Mouse (Mus musculus) intestine, embryonic 14.5 days (tissue): ENCODE measurements at regions not wholly inside any gene's neighbourhood (a gene's known extent, or its start where the extent isn't known, plus 50 kb on each side); places are given as distances from the start of the nearest gene placed in this dataset.

Source experiments
- ATAC-seq: fragments of 200-750 bp; cut with Nextera tagmentation; replicated peaks from 2 replicates; pipeline ENCODE4 v1.8.0; 2017; ENCODE audit warnings: low read depth, moderate number of reproducible peaks, moderate TSS enrichment, moderate library complexity; ENCODE audit not compliant: low FRiP score, low TSS enrichment
- DNase-seq: peaks from one replicate; pipeline ENCODE4 v3.0.0-alpha.2; 2018; ENCODE audit warnings: low spot score
- H3K27ac ChIP-seq: fragments of 300-500 bp; sonication (generic); 2 replicates; pipeline ENCODE4 v1.5.1; 2014; ENCODE audit warnings: low read depth, mild to moderate bottlenecking, control low read depth
- H3K27me3 ChIP-seq: fragments of 300-500 bp; sonication (generic); replicated peaks from 2 replicates; pipeline ENCODE4 v1.6.1; 2014; ENCODE audit warnings: low read length, control low read depth; ENCODE audit not compliant: control insufficient read depth, insufficient read depth
- H3K36me3 ChIP-seq: fragments of 300-500 bp; sonication (generic); 2 replicates; pipeline ENCODE4 v1.6.1; 2014; ENCODE audit warnings: low read length, control low read depth; ENCODE audit not compliant: control insufficient read depth, insufficient read depth
- H3K4me1 ChIP-seq: fragments of 300-500 bp; sonication (generic); replicated peaks from 2 replicates; pipeline ENCODE4 v1.6.1; 2014; ENCODE audit warnings: low read length, control low read depth, mixed read lengths; ENCODE audit not compliant: control insufficient read depth, insufficient read depth
- H3K4me2 ChIP-seq: fragments of 300-500 bp; sonication (generic); 2 replicates; pipeline ENCODE4 v1.6.1; 2014; ENCODE audit warnings: low read length
- H3K4me3 ChIP-seq: fragments of 300-500 bp; sonication (generic); 2 replicates; pipeline ENCODE4 v1.5.1; 2014; ENCODE audit warnings: low read depth, low read length, control low read depth, mixed read lengths
- H3K9ac ChIP-seq: fragments of 300-500 bp; sonication (generic); 2 replicates; pipeline ENCODE4 v1.6.1; 2014; ENCODE audit warnings: mild to moderate bottlenecking, low read length
- H3K9me3 ChIP-seq: fragments of 300-500 bp; sonication (generic); 2 replicates; pipeline ENCODE4 v1.6.1; 2016; ENCODE audit warnings: low read length, control low read depth; ENCODE audit not compliant: control insufficient read depth
- WGBS: fragments of 180-500 bp; shearing (Covaris S2); extraction: QIAGEN DNeasy Blood & Tissue Kit; methylation state at CpG from one replicate; pipeline ENCODE4 v1.1.7; 2014; 5-methylcytosine and 5-hydroxymethylcytosine counted together

- 78% methylated on average over 4 of the region's 4 CpGs for WGBS
Measured at GRCm38 (mm10) chr7:134491326-134491725, 105.9 kb upstream of the D7Ertd443e start.

GRCm38 (mm10) chr7:134497219-134497618 is 111.8 kb upstream of the D7Ertd443e start:
- 46% methylated on average over 11 of the region's 11 CpGs for WGBS
- H3K4me2 ChIP-seq = no peak overlapping the region
- DNase-seq = no peak
- H3K27me3 ChIP-seq = no peaks in the 10 kb centered on the region
- peaks cover 10% of the 10 kb centered on the region; the same call in 1 of the 2 replicates for H3K4me1 ChIP-seq
- no peak overlapping the region for H3K27ac ChIP-seq
- no peak overlapping the region for H3K9ac ChIP-seq
- ATAC-seq = no peak
- H3K9me3 ChIP-seq = no peaks in the 10 kb centered on the region
- no peak overlapping the region for H3K4me3 ChIP-seq
- no peaks in the 10 kb centered on the region for H3K36me3 ChIP-seq

More at GRCm38 (mm10) chr7:134491326-134491725, 105.9 kb upstream of the D7Ertd443e start:
- Histone ChIP-seq H3K9ac (no peak overlapping the region), H3K4me2 (no peak overlapping the region), H3K4me1 (no peaks in the 10 kb centered on the region), H3K27me3 (no peaks in the 10 kb centered on the region), H3K9me3 (no peaks in the 10 kb centered on the region), H3K4me3 (no peak overlapping the region), H3K27ac (no peak overlapping the region), H3K36me3 (no peaks in the 10 kb centered on the region)
- no peak for ATAC-seq
- DNase-seq = no peak

- Histone ChIP-seq H3K4me2 (no peak overlapping the region), H3K27ac (no peak overlapping the region), H3K4me3 (no peak overlapping the region), H3K4me1 (peaks cover 10% of the 10 kb centered on the region; the same call in 1 of the 2 replicates), H3K36me3 (no peaks in the 10 kb centered on the region), H3K9ac (no peak overlapping the region), H3K9me3 (no peaks in the 10 kb centered on the region), H3K27me3 (no peaks in the 10 kb centered on the region)
- ATAC-seq (no peak), DNase-seq (no peak)
- 54% methylated on average over 4 of the region's 4 CpGs for WGBS
Measured at GRCm38 (mm10) chr7:134497870-134498269, 112.4 kb upstream of the D7Ertd443e start.

- H3K9ac ChIP-seq = no peak overlapping the region
- no peaks in the 10 kb centered on the region for H3K27me3 ChIP-seq
- H3K4me1 ChIP-seq = peaks cover 10% of the 10 kb centered on the region; the same call in 1 of the 2 replicates
- no peaks in the 10 kb centered on the region for H3K36me3 ChIP-seq
- H3K4me3 ChIP-seq = no peak overlapping the region
- H3K27ac ChIP-seq = no peak overlapping the region
- H3K9me3 ChIP-seq = no peaks in the 10 kb centered on the region
- ATAC-seq (no peak), DNase-seq (no peak)
- H3K4me2 ChIP-seq = no peak overlapping the region
- WGBS = 37% methylated on average over 9 of the region's 9 CpGs
Measured at GRCm38 (mm10) chr7:134498716-134499115, 113.3 kb upstream of the D7Ertd443e start.

GRCm38 (mm10) chr7:134499429-134499828 is 114.0 kb upstream of the D7Ertd443e start:
- no peak overlapping the region for H3K9ac ChIP-seq

GRCm38 (mm10) chr7:134500210-134500609 is 114.7 kb upstream of the D7Ertd443e start:
- Histone ChIP-seq H3K4me1 (peaks cover 10% of the 10 kb centered on the region; the same call in 1 of the 2 replicates), H3K36me3 (no peaks in the 10 kb centered on the region), H3K4me2 (no peak overlapping the region), H3K9me3 (no peaks in the 10 kb centered on the region), H3K9ac (no peak overlapping the region), H3K4me3 (no peak overlapping the region), H3K27ac (no peak overlapping the region), H3K27me3 (no peaks in the 10 kb centered on the region)
- ATAC-seq (no peak), DNase-seq (no peak)
- 46% methylated on average over 4 of the region's 4 CpGs for WGBS

More at GRCm38 (mm10) chr7:134499429-134499828, 114.0 kb upstream of the D7Ertd443e start:
- Histone ChIP-seq H3K36me3 (no peaks in the 10 kb centered on the region), H3K9me3 (no peaks in the 10 kb centered on the region), H3K4me2 (no peak overlapping the region), H3K4me3 (no peak overlapping the region), H3K27me3 (no peaks in the 10 kb centered on the region), H3K27ac (no peak overlapping the region), H3K4me1 (peaks cover 10% of the 10 kb centered on the region; the same call in 1 of the 2 replicates)
- DNase-seq = no peak
- ATAC-seq = no peak
- 35% methylated on average over 4 of the region's 4 CpGs for WGBS

GRCm38 (mm10) chr7:134501079-134501478 is 115.6 kb upstream of the D7Ertd443e start:
- no peak for DNase-seq
- no peak overlapping the region for H3K4me2 ChIP-seq
- no peak overlapping the region for H3K27ac ChIP-seq
- H3K27me3 ChIP-seq = no peaks in the 10 kb centered on the region
- H3K36me3 ChIP-seq = no peaks in the 10 kb centered on the region
- no peak overlapping the region for H3K9ac ChIP-seq
- peaks cover 10% of the 10 kb centered on the region; the same call in 1 of the 2 replicates for H3K4me1 ChIP-seq
- H3K4me3 ChIP-seq = no peak overlapping the region
- ATAC-seq = no peak
- WGBS = 24% methylated on average over 1 of the region's 1 CpGs
- H3K9me3 ChIP-seq = no peaks in the 10 kb centered on the region

- no peak for DNase-seq
- 57% methylated on average over 6 of the region's 6 CpGs for WGBS
- H3K9ac ChIP-seq = no peak overlapping the region
- no peaks in the 10 kb centered on the region for H3K9me3 ChIP-seq
- H3K4me1 ChIP-seq = no peaks in the 10 kb centered on the region
- H3K4me2 ChIP-seq = no peak overlapping the region
- H3K4me3 ChIP-seq = no peak overlapping the region
- no peaks in the 10 kb centered on the region for H3K36me3 ChIP-seq
- no peaks in the 10 kb centered on the region for H3K27me3 ChIP-seq
- no peak for ATAC-seq
- no peak overlapping the region for H3K27ac ChIP-seq
Measured at GRCm38 (mm10) chr7:134510333-134510928, 125.0 kb upstream of the D7Ertd443e start.

- H3K27ac ChIP-seq = no peak overlapping the region
- ATAC-seq = no peak
- DNase-seq = no peak
- H3K4me1 ChIP-seq = no peaks in the 10 kb centered on the region
- no peaks in the 10 kb centered on the region for H3K9me3 ChIP-seq
- no peaks in the 10 kb centered on the region for H3K36me3 ChIP-seq
- no peaks in the 10 kb centered on the region for H3K27me3 ChIP-seq
- no peak overlapping the region for H3K9ac ChIP-seq
- WGBS = 65% methylated on average over 9 of the region's 9 CpGs
- H3K4me2 ChIP-seq = no peak overlapping the region
- H3K4me3 ChIP-seq = no peak overlapping the region
Measured at GRCm38 (mm10) chr7:134519372-134519975, 134.0 kb upstream of the D7Ertd443e start.
